Mouse (Mus musculus): Measurements from ENCODE around the gene Ablim2. TPM values are rescaled to one million over a fixed set of nuclear protein-coding genes. Genes with fewer than 3 reads are reported as not detected.

Ablim2 gene
- total RNA-seq, 2 experiments from 2014 or later: 1.6 TPM; not detected in 1

- no peak for ATAC-seq (replicated peaks; ENCODE audit: poor library complexity, severe bottlenecking)
Observed at GRCm38 (mm10) chr5:35804685-35805084, 47.0 kb downstream of the Ablim2 start.

GRCm38 (mm10) chr5:35805209-35805608 lies 47.5 kb downstream of the Ablim2 start:
- ATAC-seq (replicated peaks; ENCODE audit: poor library complexity, severe bottlenecking): no peak

- ATAC-seq (replicated peaks; ENCODE audit: poor library complexity, severe bottlenecking): no peak
Observed at GRCm38 (mm10) chr5:35807018-35807417, 49.3 kb downstream of the Ablim2 start.

- ATAC-seq (replicated peaks; ENCODE audit: poor library complexity, severe bottlenecking): no peak
Observed at GRCm38 (mm10) chr5:35810526-35810925, 52.8 kb downstream of the Ablim2 start.

- ATAC-seq (replicated peaks; ENCODE audit: poor library complexity, severe bottlenecking): no peak
Observed at GRCm38 (mm10) chr5:35811639-35812295, 54.1 kb downstream of the Ablim2 start.

GRCm38 (mm10) chr5:35814334-35814941 lies 56.8 kb downstream of the Ablim2 start:
- ATAC-seq (replicated peaks; ENCODE audit: poor library complexity, severe bottlenecking): no peak

- no peak for ATAC-seq (replicated peaks; ENCODE audit: poor library complexity, severe bottlenecking)
Observed at GRCm38 (mm10) chr5:35815051-35815450, 57.4 kb downstream of the Ablim2 start.

GRCm38 (mm10) chr5:35817266-35817665 lies 59.6 kb downstream of the Ablim2 start:
- no peak for ATAC-seq (replicated peaks; ENCODE audit: poor library complexity, severe bottlenecking)

- no peak for ATAC-seq (replicated peaks; ENCODE audit: poor library complexity, severe bottlenecking)
Observed at GRCm38 (mm10) chr5:35817882-35818281, 60.2 kb downstream of the Ablim2 start.

GRCm38 (mm10) chr5:35822721-35823120 lies 65.0 kb downstream of the Ablim2 start:
- ATAC-seq (replicated peaks; ENCODE audit: poor library complexity, severe bottlenecking): no peak

GRCm38 (mm10) chr5:35826465-35826864 lies 68.8 kb downstream of the Ablim2 start:
- ATAC-seq (replicated peaks; ENCODE audit: poor library complexity, severe bottlenecking): no peak

- ATAC-seq (replicated peaks; ENCODE audit: poor library complexity, severe bottlenecking): no peak
Observed at GRCm38 (mm10) chr5:35827075-35827474, 69.4 kb downstream of the Ablim2 start.

- no peak for ATAC-seq (replicated peaks; ENCODE audit: poor library complexity, severe bottlenecking)
Observed at GRCm38 (mm10) chr5:35827856-35828255, 70.2 kb downstream of the Ablim2 start.

GRCm38 (mm10) chr5:35830101-35830500 lies 72.4 kb downstream of the Ablim2 start:
- ATAC-seq (replicated peaks; ENCODE audit: poor library complexity, severe bottlenecking): no peak

GRCm38 (mm10) chr5:35833881-35834280 lies 76.2 kb downstream of the Ablim2 start:
- no peak for ATAC-seq (replicated peaks; ENCODE audit: poor library complexity, severe bottlenecking)

GRCm38 (mm10) chr5:35836992-35837391 lies 79.3 kb downstream of the Ablim2 start:
- ATAC-seq (replicated peaks; ENCODE audit: poor library complexity, severe bottlenecking): no peak

- no peak; the same call in 1 of the 2 replicates for ATAC-seq (replicated peaks; ENCODE audit: poor library complexity, severe bottlenecking)
Observed at GRCm38 (mm10) chr5:35839262-35839661, 81.6 kb downstream of the Ablim2 start.

GRCm38 (mm10) chr5:35851485-35851884 lies 93.8 kb downstream of the Ablim2 start:
- peak; percentile 52 for ATAC-seq (replicated peaks; ENCODE audit: poor library complexity, severe bottlenecking)

GRCm38 (mm10) chr5:35853463-35853862 lies 95.8 kb downstream of the Ablim2 start:
- ATAC-seq (replicated peaks; ENCODE audit: poor library complexity, severe bottlenecking): no peak

GRCm38 (mm10) chr5:35856245-35856644 lies 98.6 kb downstream of the Ablim2 start:
- no peak for ATAC-seq (replicated peaks; ENCODE audit: poor library complexity, severe bottlenecking)

- ATAC-seq (replicated peaks; ENCODE audit: poor library complexity, severe bottlenecking): peak; percentile 62
Observed at GRCm38 (mm10) chr5:35858069-35858468, 100.4 kb downstream of the Ablim2 start.

- no peak for ATAC-seq (replicated peaks; ENCODE audit: poor library complexity, severe bottlenecking)
Observed at GRCm38 (mm10) chr5:35861456-35861855, 103.8 kb downstream of the Ablim2 start.

Measured in granulocyte monocyte progenitor cell, adult 5-6 weeks (primary cell).